Mouse (Mus musculus): Measurements from ENCODE around the gene Wdpcp. TPM values are rescaled to one million over a fixed set of nuclear protein-coding genes. Genes with fewer than 3 reads are reported as not detected.

The Wdpcp gene
- polyA plus RNA-seq, 1 experiment: 2.7 TPM

DNA sequence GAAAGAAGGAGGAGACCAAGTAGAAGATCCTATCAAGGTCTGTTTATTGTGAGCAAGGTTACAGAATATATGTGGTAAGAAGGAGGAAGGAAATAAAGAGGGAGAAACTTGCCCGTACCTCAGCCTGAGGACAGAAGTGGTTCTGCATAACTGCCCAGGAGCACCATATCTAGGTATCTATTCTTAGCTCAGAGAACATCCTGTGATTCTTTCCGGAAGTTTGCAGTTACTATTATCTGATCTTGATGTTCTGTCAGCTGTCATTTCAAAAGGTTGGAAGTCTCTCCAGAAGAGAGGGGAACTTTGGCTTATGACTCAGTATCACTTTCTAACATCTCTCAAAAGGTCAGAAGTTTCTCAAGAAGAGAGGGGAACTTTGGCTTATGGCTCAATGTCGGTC lies 216.8 kb downstream of the Wdpcp start:
- no peaks in the 10 kb centered on the region for H3K4me1 ChIP-seq (ENCODE audit: control insufficient read depth, insufficient read depth, insufficient read length, low read length)
- H3K27ac ChIP-seq (replicated peaks; ENCODE audit: low read depth, low read length): no peak overlapping the region
- H3K4me3 ChIP-seq (ENCODE audit: insufficient read depth, low read depth, low read length): no peak overlapping the region

DNA sequence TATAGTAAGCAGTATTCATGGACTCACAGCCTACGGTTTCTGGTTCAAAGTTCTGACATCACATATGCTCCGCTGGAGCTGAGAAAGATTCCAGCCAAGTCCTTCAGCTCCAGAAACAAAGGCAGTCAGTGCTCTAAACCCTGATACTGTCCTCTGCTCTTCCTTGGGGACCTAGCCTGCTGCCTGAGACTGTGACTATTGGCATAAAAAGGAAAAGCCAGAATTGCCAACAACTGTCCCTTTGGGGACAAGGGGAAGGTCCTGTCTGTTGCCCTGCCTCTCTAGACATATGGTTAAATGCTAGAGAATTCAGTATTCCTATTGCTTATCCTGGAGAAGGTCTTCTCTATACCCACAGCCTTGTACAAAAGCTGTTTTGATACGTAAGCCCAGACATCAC lies 252.9 kb downstream of the Wdpcp start:
- Histone ChIP-seq H3K4me1 (ENCODE audit: control insufficient read depth, insufficient read depth, insufficient read length, low read length) (no peaks in the 10 kb centered on the region), H3K4me3 (ENCODE audit: insufficient read depth, low read depth, low read length) (no peak overlapping the region), H3K27ac (replicated peaks; ENCODE audit: low read depth, low read length) (no peak overlapping the region)

DNA sequence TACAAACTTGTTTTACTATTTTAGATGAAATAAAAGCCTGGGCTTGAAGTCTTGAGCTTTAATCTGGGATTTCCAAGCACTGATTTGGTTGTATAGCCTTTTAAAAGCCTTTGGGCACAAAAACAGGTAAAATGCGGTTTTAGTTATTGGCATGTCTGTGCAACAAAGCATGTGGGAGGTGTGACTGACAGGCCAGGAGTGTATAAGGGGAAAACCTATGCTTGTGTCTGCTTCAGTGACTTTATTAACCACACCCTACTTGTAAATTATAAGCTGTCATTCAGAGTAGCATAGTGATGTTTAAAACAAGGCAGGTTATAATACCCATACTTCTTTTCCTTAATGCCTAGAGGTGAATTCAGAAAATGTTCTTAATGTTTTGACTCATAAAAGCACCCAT lies 254.5 kb downstream of the Wdpcp start:
- no peak overlapping the region for H3K27ac ChIP-seq (replicated peaks; ENCODE audit: low read depth, low read length)
- no peak overlapping the region for H3K4me3 ChIP-seq (ENCODE audit: insufficient read depth, low read depth, low read length)
- H3K4me1 ChIP-seq (ENCODE audit: control insufficient read depth, insufficient read depth, insufficient read length, low read length): no peaks in the 10 kb centered on the region

DNA sequence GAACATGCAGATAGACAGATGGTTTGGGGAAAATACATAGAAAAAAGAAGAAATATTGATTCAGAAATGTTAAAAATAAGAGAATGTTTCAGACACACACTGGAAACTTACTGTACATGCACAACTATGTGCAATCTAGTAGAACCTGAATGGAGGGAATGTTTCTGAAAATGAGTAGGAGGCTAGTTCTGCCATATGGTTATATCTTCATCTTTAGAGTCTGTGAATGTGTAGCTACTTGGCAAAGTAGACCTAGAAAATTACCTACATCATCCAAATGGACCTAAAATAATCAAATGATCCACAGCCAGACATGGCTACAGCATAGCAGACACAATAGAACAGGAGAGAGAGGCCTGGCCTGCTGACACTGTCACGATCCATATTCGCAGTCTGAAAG lies 275.0 kb downstream of the Wdpcp start:
- H3K27ac ChIP-seq (replicated peaks; ENCODE audit: low read depth, low read length): no peak overlapping the region
- H3K4me1 ChIP-seq (ENCODE audit: control insufficient read depth, insufficient read depth, insufficient read length, low read length): no peaks in the 10 kb centered on the region
- no peak overlapping the region for H3K4me3 ChIP-seq (ENCODE audit: insufficient read depth, low read depth, low read length)

DNA sequence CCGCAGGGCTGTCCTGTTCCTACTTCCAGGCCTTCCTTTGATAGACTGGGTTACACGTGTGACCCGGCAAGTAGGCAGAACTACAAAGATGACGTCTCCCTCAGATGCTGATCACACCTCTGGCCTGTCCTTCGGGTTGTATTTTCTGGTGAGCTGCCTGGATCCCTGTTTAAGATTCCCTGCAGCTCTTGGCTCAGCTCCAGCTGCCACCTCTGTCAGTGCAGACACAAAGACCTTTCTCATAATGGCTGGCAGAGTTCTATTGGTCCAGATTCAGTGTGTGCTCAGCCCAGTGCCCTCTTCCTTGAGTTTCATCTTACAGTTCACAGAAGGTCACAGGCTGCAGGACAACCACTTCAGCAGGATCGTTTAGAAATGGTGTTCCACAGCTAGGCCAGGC lies 292.0 kb downstream of the Wdpcp start:
- Histone ChIP-seq H3K27ac (replicated peaks; ENCODE audit: low read depth, low read length) (no peak overlapping the region), H3K4me1 (ENCODE audit: control insufficient read depth, insufficient read depth, insufficient read length, low read length) (no peaks in the 10 kb centered on the region), H3K4me3 (ENCODE audit: insufficient read depth, low read depth, low read length) (no peak overlapping the region)

DNA sequence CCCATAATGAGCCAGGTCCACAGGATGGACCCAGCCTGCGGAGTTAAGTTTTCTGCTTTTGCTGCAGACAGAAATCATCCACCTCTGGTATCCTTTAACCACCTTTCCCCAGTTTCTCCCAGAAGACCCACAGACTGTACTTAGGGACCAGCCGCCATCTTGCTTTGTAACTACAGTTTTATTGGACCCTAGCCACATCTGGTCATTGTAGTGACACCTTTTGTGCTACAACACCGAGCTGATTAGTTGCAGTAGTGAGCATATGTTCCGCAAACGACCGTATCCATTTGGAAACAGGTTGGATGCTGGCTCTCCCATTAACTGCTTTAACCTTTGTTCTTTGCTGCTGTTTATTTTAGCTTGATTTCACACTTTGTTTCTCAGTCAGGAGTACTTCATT lies 292.5 kb downstream of the Wdpcp start:
- H3K27ac ChIP-seq (replicated peaks; ENCODE audit: low read depth, low read length): no peak overlapping the region
- no peak overlapping the region for H3K4me3 ChIP-seq (ENCODE audit: insufficient read depth, low read depth, low read length)
- H3K4me1 ChIP-seq (ENCODE audit: control insufficient read depth, insufficient read depth, insufficient read length, low read length): no peaks in the 10 kb centered on the region

DNA sequence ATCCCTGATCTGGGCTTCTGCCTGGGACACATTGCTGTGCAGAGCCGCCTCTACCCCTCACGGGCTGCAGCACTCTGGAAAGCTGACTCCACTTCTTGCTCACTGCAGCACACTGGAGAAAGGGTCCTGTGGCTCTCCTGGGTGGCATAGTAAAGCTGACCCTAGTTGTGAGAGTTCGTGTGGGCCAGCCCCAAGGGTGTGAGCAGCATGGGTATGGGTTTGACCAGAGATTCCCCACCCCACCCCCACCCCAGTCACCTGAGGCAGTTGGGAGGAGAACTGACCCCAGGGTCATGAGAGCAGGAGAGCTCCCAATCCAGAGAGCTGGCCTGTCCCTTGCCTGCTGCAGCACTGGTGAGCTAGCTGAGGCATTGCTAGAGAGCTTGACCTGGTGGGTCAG lies 296.6 kb downstream of the Wdpcp start:
- H3K4me1 ChIP-seq (ENCODE audit: control insufficient read depth, insufficient read depth, insufficient read length, low read length): no peaks in the 10 kb centered on the region
- no peak overlapping the region for H3K27ac ChIP-seq (replicated peaks; ENCODE audit: low read depth, low read length)

DNA sequence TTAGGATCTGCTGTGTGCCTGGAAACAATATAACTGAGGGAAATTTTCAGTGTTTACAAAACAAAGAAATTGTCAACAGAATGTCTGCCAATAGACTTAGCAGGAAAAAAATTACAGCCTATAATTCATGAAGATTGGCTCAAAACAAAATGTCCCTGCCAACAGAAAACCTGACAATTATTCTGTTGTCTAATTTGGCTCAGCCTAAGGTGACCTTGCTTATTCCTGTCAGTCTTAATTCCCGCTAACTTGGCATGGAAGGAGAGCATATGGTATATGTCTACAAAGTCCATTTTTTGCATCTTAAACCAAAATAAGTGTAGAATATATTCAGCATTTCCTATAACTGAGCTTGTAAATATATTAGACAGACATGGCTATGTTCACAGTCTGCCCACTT lies 298.8 kb downstream of the Wdpcp start:
- Histone ChIP-seq H3K4me3 (ENCODE audit: insufficient read depth, low read depth, low read length) (no peak overlapping the region), H3K4me1 (ENCODE audit: control insufficient read depth, insufficient read depth, insufficient read length, low read length) (no peaks in the 10 kb centered on the region), H3K27ac (replicated peaks; ENCODE audit: low read depth, low read length) (no peak overlapping the region)

More for the DNA sequence above, 296.6 kb downstream of the Wdpcp start:
- no peak overlapping the region for H3K4me3 ChIP-seq (ENCODE audit: insufficient read depth, low read depth, low read length)

DNA sequence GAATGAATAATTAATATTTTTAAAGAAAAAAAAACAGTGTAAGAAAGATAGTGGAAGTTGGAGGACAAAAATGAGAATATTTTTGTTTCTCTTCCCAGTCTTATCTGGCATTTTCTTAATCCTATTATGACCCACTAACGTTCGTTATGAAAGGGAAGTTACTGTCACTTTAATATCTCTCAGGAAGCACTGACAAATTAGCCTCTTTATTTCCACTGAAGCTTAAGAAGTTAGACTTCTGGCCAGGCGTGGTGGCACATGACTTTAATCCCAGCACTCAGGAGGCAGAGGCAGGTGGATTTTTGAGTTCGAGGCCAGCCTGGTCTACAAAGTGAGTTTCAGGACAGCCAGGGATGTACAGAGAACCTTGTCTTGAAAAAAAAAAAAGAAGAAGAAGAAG lies 299.7 kb downstream of the Wdpcp start:
- Histone ChIP-seq H3K4me3 (ENCODE audit: insufficient read depth, low read depth, low read length) (no peak overlapping the region), H3K4me1 (ENCODE audit: control insufficient read depth, insufficient read depth, insufficient read length, low read length) (no peaks in the 10 kb centered on the region), H3K27ac (replicated peaks; ENCODE audit: low read depth, low read length) (no peak overlapping the region)

DNA sequence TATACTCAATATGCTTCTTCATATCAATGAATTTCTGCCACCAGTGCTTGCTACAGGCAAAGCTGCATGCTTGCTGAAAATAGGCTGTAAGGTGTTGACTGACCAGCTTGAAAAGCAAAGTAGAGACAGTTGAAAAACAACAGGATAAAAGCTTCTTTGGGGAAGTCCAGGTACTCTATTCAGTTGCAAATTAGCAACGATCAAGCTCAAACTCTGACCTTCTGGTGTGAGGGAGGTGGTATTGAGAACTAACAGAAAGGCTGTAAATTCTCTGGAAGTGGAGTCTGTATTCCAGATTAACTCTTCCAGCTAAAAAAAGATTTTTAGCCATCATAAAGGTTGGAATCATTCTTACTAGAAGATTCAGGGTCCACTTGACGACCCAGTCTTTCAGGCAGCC lies 303.0 kb downstream of the Wdpcp start:
- Histone ChIP-seq H3K27ac (replicated peaks; ENCODE audit: low read depth, low read length) (no peak overlapping the region), H3K4me1 (ENCODE audit: control insufficient read depth, insufficient read depth, insufficient read length, low read length) (no peaks in the 10 kb centered on the region), H3K4me3 (ENCODE audit: insufficient read depth, low read depth, low read length) (no peak overlapping the region)

DNA sequence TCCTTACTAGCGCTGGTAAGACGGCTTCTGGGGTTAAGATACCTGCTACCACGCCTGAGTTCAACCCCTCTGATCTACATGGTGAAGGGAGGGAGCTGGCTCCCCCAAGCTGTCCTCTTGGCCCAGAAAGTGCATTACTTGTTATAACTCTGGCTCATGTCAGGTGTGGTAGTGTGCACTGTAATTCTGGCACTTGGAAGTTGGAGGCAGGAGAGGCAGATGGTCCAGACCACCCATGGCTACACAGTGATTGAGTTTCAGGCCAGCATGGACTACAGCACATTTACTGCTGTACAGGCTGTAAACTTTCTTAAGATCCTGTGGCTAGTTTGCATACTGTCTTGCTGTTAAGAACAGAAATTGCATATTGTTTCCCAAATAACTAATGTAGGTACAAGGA lies 322.7 kb downstream of the Wdpcp start:
- H3K4me3 ChIP-seq (ENCODE audit: insufficient read depth, low read depth, low read length): no peak overlapping the region
- H3K27ac ChIP-seq (replicated peaks; ENCODE audit: low read depth, low read length): no peak overlapping the region
- no peaks in the 10 kb centered on the region for H3K4me1 ChIP-seq (ENCODE audit: control insufficient read depth, insufficient read depth, insufficient read length, low read length)

DNA sequence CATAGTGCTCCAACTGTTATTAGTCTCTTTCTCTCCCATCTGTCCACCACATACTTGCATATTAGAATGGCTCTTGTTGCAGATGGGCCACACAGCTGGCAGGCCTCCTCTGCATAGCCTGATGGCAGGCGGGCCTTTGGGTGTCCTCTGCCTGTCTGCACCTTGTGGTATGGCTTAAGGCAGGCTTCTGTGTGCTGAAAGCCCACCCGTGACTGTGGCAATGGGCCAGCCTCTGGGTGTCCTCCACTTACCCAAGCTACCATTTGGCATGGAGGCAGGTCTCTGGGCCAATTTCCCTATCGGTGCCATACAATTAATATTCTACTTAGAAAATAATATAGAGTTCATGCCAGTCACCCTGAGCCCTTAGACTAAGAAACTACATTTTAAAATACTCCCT lies 350.5 kb downstream of the Wdpcp start:
- Histone ChIP-seq H3K27ac (replicated peaks; ENCODE audit: low read depth, low read length) (no peak overlapping the region), H3K4me1 (ENCODE audit: control insufficient read depth, insufficient read depth, insufficient read length, low read length) (no peaks in the 10 kb centered on the region), H3K4me3 (ENCODE audit: insufficient read depth, low read depth, low read length) (no peak overlapping the region)

Other genes with a start within 250 kb of the Wdpcp start
- 304 and 400 TPM in 2 replicates for gene Ugp2, start 201.0 kb upstream of the Wdpcp start, polyA plus RNA-seq (2012; ENCODE audit: insufficient read depth, insufficient read length, missing spikeins)
- gene Mdh1, start 132 bp downstream of the Wdpcp start, polyA plus RNA-seq (2012; ENCODE audit: insufficient read depth, insufficient read length, missing spikeins): 883 and 1,269 TPM in 2 replicates